Mouse (Mus musculus): ENCODE data around the gene Lcp1.
"Not testable (repeated sequence)": the region's sequence is repeated elsewhere in the genome, so short reads cannot be mapped to it uniquely, and the experiment has no call there.

The Lcp1 gene

GRCm38 (mm10) chr14:75130501-75131318, at the start of gene Lcp1, which contains the start of gene Lrrc63:
Gene Lcp1, plus strand, starts transcription at chr14:75131101.
Gene Lrrc63, minus strand, starts transcription at chr14:75130881.
- no peak for DNase-seq (ENCODE audit: low spot score)

- DNase-seq (ENCODE audit: low spot score) = no peak
Measured at GRCm38 (mm10) chr14:75102956-75103355, 27.9 kb upstream of the Lcp1 start.

- DNase-seq (ENCODE audit: low spot score) = no peak
Measured at GRCm38 (mm10) chr14:75121658-75122057, 9.2 kb upstream of the Lcp1 start.

GRCm38 (mm10) chr14:75131324-75131935, 529 bp downstream of the Lcp1 start:
- DNase-seq (ENCODE audit: low spot score) = no peak

- DNase-seq (ENCODE audit: low spot score) = no peak
Measured at GRCm38 (mm10) chr14:75136119-75136966, 5.4 kb downstream of the Lcp1 start.

GRCm38 (mm10) chr14:75138503-75138902, 7.6 kb downstream of the Lcp1 start:
- no peak for DNase-seq (ENCODE audit: low spot score)

- no peak for DNase-seq (ENCODE audit: low spot score)
Measured at GRCm38 (mm10) chr14:75139225-75139624, 8.3 kb downstream of the Lcp1 start.

- DNase-seq (ENCODE audit: low spot score) = not testable (repeated sequence)
Measured at GRCm38 (mm10) chr14:75147706-75148105, 16.8 kb downstream of the Lcp1 start.

- DNase-seq (ENCODE audit: low spot score) = no peak
Measured at GRCm38 (mm10) chr14:75148229-75148628, 17.3 kb downstream of the Lcp1 start.

- no peak for DNase-seq (ENCODE audit: low spot score)
Measured at GRCm38 (mm10) chr14:75150653-75151052, 19.8 kb downstream of the Lcp1 start.

- DNase-seq (ENCODE audit: low spot score) = no peak
Measured at GRCm38 (mm10) chr14:75151146-75151545, 20.2 kb downstream of the Lcp1 start.

GRCm38 (mm10) chr14:75154481-75154880, 23.6 kb downstream of the Lcp1 start:
- no peak for DNase-seq (ENCODE audit: low spot score)

GRCm38 (mm10) chr14:75159375-75159774, 28.5 kb downstream of the Lcp1 start:
- no peak for DNase-seq (ENCODE audit: low spot score)

- no peak for DNase-seq (ENCODE audit: low spot score)
Measured at GRCm38 (mm10) chr14:75163866-75164265, 33.0 kb downstream of the Lcp1 start.

- DNase-seq (ENCODE audit: low spot score) = no peak
Measured at GRCm38 (mm10) chr14:75164345-75164744, 33.4 kb downstream of the Lcp1 start.

- DNase-seq (ENCODE audit: low spot score) = no peak
Measured at GRCm38 (mm10) chr14:75165574-75166131, 34.8 kb downstream of the Lcp1 start.

- no peak for DNase-seq (ENCODE audit: low spot score)
Measured at GRCm38 (mm10) chr14:75168501-75168900, 37.6 kb downstream of the Lcp1 start.

- no peak for DNase-seq (ENCODE audit: low spot score)
Measured at GRCm38 (mm10) chr14:75170546-75170945, 39.6 kb downstream of the Lcp1 start.

GRCm38 (mm10) chr14:75174296-75174695, 43.4 kb downstream of the Lcp1 start:
- no peak for DNase-seq (ENCODE audit: low spot score)

GRCm38 (mm10) chr14:75174731-75175555, 44.0 kb downstream of the Lcp1 start:
- no peak for DNase-seq (ENCODE audit: low spot score)

GRCm38 (mm10) chr14:75175781-75176180, 44.9 kb downstream of the Lcp1 start:
- no peak for DNase-seq (ENCODE audit: low spot score)

Measured in MN1 (cell line).